Mouse (Mus musculus): Measurements from ENCODE around the gene Sfrp2. TPM values are rescaled to one million over a fixed set of nuclear protein-coding genes. Genes with fewer than 3 reads are reported as not detected.

Sfrp2 gene
- total and polyA plus RNA-seq, 3 experiments: 0.17 to 0.23 (median 0.17) TPM

DNA sequence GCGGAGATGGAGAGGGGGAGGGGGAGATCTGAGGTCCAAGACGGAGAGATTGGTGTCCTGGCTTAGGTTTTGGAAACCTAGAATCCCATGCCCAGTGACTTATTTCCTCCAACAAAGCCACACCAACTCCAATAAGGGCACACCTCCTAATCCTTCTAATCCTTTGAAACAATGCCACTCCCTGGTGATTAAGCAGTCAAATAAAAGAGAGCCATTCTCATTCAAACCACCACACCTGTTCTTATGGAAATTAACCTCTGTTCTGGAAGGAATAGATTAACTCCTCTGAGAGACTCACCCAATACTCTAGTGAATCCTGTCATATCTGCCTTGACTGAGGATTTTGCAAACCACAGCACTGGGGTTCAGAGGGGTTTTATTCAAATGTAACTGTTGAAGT, 21.0 kb downstream of the Sfrp2 start:
- in situ Hi-C loops (cut with MboI; ENCODE audit: low pct_ligation_motif_present, low pct_unique_long_range_greater_than_20kb, low sequenced_read_pairs) (no loop called here), dilution Hi-C loops (cut with MboI; ENCODE audit: extremely low pct_ligation_motif_present, extremely low pct_unique_long_range_greater_than_20kb, low sequenced_read_pairs) (no loop called here)

DNA sequence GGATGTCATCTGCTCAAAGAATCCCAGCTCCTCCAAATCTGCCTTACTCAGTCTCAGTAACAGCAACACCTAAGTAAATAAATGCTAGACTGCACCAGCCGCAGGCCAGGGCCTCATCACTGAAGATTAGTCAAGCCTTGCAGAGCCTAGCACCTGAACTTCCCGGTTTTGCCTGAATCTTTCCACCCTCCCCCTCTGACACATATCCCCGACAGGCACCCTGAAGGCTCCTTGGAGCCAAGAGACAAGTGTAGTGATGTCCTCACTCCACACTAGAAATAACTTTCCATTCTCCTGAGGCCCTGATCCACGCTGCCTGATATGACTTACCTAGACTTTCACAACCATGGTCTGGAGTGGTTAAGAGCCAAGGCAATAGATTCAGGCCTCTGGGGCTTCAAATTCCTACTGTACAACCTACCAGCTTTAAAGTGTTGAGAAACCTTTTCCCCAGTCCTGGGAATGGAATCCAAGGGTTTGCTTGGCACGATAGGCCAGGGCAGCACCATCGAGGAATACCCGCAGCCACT, 21.7 kb downstream of the Sfrp2 start:
- in situ Hi-C loops (cut with MboI; ENCODE audit: low pct_ligation_motif_present, low pct_unique_long_range_greater_than_20kb, low sequenced_read_pairs): no loop called here
- Histone ChIP-seq H3K79me2 (replicated peaks; ENCODE audit: control insufficient read depth, extremely low read depth, insufficient read depth, poor library complexity, severe bottlenecking) (no peaks in the 10 kb centered on the region), H3K27ac (ENCODE audit: insufficient read depth, low read depth) (no peak overlapping the region), H3K36me3 (replicated peaks in 1 of 2; ENCODE audit: control insufficient read depth in 1 of 2, insufficient read depth in 1 of 2, low read length in 1 of 2) (no peaks in the 10 kb centered on the region), H3K4me1 (ENCODE audit: control insufficient read depth in 1 of 2, insufficient read depth in 2 of 2) (peaks cover 8 to 36% of the 10 kb centered on the region in 2 experiments), H3K9me3 (replicated peaks; ENCODE audit: low read length) (peaks cover 5% of the 10 kb centered on the region), H3K4me2 (ENCODE audit: insufficient read depth, low read depth, poor library complexity, severe bottlenecking) (no peak overlapping the region), H3K4me3 (replicated peaks in 1 of 3; ENCODE audit: low read depth in 2 of 3, low read length in 2 of 3, poor library complexity in 1 of 3) (no peak overlapping the region), H3K27me3 (replicated peaks) (peaks cover 2% of the 10 kb centered on the region), H3K9ac (ENCODE audit: insufficient read depth, low read depth) (no peak overlapping the region)
- TF ChIP-seq TBP (conservative IDR thresholded peaks at IDR 0.05; ENCODE audit: low read depth, low read length) (no peak), USF2 (conservative IDR thresholded peaks at IDR 0.05; ENCODE audit: low read depth, low read length) (no peak)
- DNase-seq (ENCODE audit: extremely low read depth): no peak
- dilution Hi-C loops (cut with MboI; ENCODE audit: extremely low pct_ligation_motif_present, extremely low pct_unique_long_range_greater_than_20kb, low sequenced_read_pairs): no loop called here

More for the DNA sequence above, 21.0 kb downstream of the Sfrp2 start:
- no peaks in the 10 kb centered on the region for H3K36me3 ChIP-seq (replicated peaks in 1 of 2; ENCODE audit: control insufficient read depth in 1 of 2, insufficient read depth in 1 of 2, low read length in 1 of 2)
- H3K27me3 ChIP-seq (replicated peaks): peaks cover 2% of the 10 kb centered on the region
- H3K4me2 ChIP-seq (ENCODE audit: insufficient read depth, low read depth, poor library complexity, severe bottlenecking): no peak overlapping the region
- H3K9ac ChIP-seq (ENCODE audit: insufficient read depth, low read depth): no peak overlapping the region
- H3K4me1 ChIP-seq (ENCODE audit: control insufficient read depth in 1 of 2, insufficient read depth in 2 of 2): peaks cover 15 to 42% of the 10 kb centered on the region in 2 experiments
- DNase-seq (ENCODE audit: extremely low read depth): no peak
- no peak overlapping the region for H3K27ac ChIP-seq (ENCODE audit: insufficient read depth, low read depth)
- H3K4me3 ChIP-seq (replicated peaks in 1 of 3; ENCODE audit: low read depth in 2 of 3, low read length in 2 of 3, poor library complexity in 1 of 3): no peak overlapping the region
- no peak for TF ChIP-seq RAD21 (IDR thresholded peaks at IDR 0.05; ENCODE audit: low read depth, low read length)
- TF ChIP-seq MXI1 (IDR thresholded peaks at IDR 0.05; ENCODE audit: low read depth, low read length): no peak
- no peaks in the 10 kb centered on the region for H3K79me2 ChIP-seq (replicated peaks; ENCODE audit: control insufficient read depth, extremely low read depth, insufficient read depth, poor library complexity, severe bottlenecking)
- H3K9me3 ChIP-seq (replicated peaks; ENCODE audit: low read length): peaks cover 5% of the 10 kb centered on the region

DNA sequence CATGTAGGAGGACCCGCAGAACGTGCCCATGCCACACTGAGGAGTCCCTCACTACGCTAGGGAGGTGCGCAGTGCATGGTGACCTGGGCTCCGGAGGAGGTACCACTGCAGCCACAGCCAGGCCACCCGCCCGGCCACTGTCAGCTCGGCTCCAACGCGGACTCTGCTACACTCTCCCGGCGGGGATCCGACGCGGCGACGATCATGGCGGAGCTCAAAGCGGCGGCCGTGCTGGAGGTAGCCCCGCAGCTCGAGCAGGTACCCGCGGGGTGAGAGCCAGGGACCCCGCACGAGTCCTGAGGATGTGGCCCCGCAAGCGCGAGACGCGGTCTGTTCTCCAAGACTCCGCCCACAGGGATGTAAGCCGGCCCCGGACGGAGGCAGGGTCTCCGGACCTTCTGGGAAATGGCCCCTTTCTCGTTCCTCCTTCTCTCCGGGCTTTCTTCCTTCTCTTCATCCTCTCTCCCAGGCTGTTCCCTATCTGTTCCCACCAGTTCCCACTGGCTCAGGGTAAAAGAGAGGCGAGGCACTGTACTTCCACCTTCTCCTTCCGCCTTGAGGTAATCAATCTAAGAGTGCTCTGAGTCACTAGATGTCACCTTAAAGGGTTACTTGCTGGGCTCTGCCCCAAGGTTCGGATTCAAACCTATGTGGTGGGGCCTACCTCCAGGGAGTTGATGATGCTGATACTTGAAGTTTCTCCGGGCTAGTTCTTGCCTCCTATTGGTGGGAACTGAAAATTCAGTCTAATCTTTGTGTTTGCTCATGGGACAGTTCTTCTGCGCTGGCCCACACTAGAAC, 23.7 kb downstream of the Sfrp2 start:
- dilution Hi-C loops (cut with MboI; ENCODE audit: extremely low pct_ligation_motif_present, extremely low pct_unique_long_range_greater_than_20kb, low sequenced_read_pairs): no loop called here
- H3K4me1 ChIP-seq (ENCODE audit: control insufficient read depth in 1 of 2, insufficient read depth in 2 of 2): peaks cover 4 to 17% of the 10 kb centered on the region in 2 experiments; a peak in 3 of 4 replicates
- peak overlapping the region; percentile 28 to 59 (median 40) for H3K4me3 ChIP-seq (replicated peaks in 1 of 3; ENCODE audit: low read depth in 2 of 3, low read length in 2 of 3, poor library complexity in 1 of 3)

More for the DNA sequence above, 23.7 kb downstream of the Sfrp2 start:
- H3K9ac ChIP-seq (ENCODE audit: insufficient read depth, low read depth): peak overlapping the region; percentile 5; the same call in 1 of the 2 replicates
- H3K27ac ChIP-seq (ENCODE audit: insufficient read depth, low read depth): no peak overlapping the region
- TF ChIP-seq ELF1 (IDR thresholded peaks at IDR 0.05; ENCODE audit: low read depth, low read length): peak; percentile 29; the same call in 1 of the 2 replicates
- TF ChIP-seq RAD21 (IDR thresholded peaks at IDR 0.05; ENCODE audit: low read depth, low read length): no peak
- TF ChIP-seq SMC3 (IDR thresholded peaks at IDR 0.05; ENCODE audit: low read depth, low read length): no peak
- peak in 1 of 2 experiments; percentile 28; a peak in 2 of 4 replicates for TF ChIP-seq CTCF (conservative IDR thresholded peaks at IDR 0.05 in 1 of 2, IDR thresholded peaks at IDR 0.05 in 1 of 2; ENCODE audit: low read depth in 2 of 2, low read length in 2 of 2)
- no peak for DNase-seq (ENCODE audit: extremely low read depth)
- H3K79me2 ChIP-seq (replicated peaks; ENCODE audit: control insufficient read depth, extremely low read depth, insufficient read depth, poor library complexity, severe bottlenecking): no peaks in the 10 kb centered on the region
- peaks cover 5% of the 10 kb centered on the region for H3K9me3 ChIP-seq (replicated peaks; ENCODE audit: low read length)
- peak overlapping the region; percentile 74 for H3K4me2 ChIP-seq (ENCODE audit: insufficient read depth, low read depth, poor library complexity, severe bottlenecking)
- no peaks in the 10 kb centered on the region for H3K36me3 ChIP-seq (replicated peaks in 1 of 2; ENCODE audit: control insufficient read depth in 1 of 2, insufficient read depth in 1 of 2, low read length in 1 of 2)
- in situ Hi-C loops (cut with MboI; ENCODE audit: low pct_ligation_motif_present, low pct_unique_long_range_greater_than_20kb, low sequenced_read_pairs): no loop called here
- peaks cover 2% of the 10 kb centered on the region for H3K27me3 ChIP-seq (replicated peaks)
